Mouse (Mus musculus) testis, adult 2 months (tissue): ENCODE data around the gene Ccdc171. TPM values are rescaled to one million over a fixed set of nuclear protein-coding genes. Genes with fewer than 3 reads are reported as not detected.
"Not testable (repeated sequence)": the region's sequence is repeated elsewhere in the genome, so short reads cannot be mapped to it uniquely, and the experiment has no call there.

Source experiments
- H3K27ac ChIP-seq: fragments of 200-500 bp; 2 replicates; pipeline ENCODE4 v1.5.1; 2012; ENCODE audit warnings: low read depth, low read length; ENCODE audit not compliant: control insufficient read depth, insufficient read depth
- H3K27me3 ChIP-seq: fragments of 200-500 bp; 2 replicates; pipeline ENCODE4 v1.6.1; 2012; ENCODE audit warnings: mild to moderate bottlenecking, low read length, moderate library complexity; ENCODE audit not compliant: control insufficient read depth, insufficient read depth
- H3K36me3 ChIP-seq: fragments of 200-500 bp; 2 replicates; pipeline ENCODE4 v1.6.1; 2012; ENCODE audit warnings: mild to moderate bottlenecking, low read length; ENCODE audit not compliant: control insufficient read depth, insufficient read depth
- H3K4me1 ChIP-seq: fragments of 200-500 bp; 2 replicates; pipeline ENCODE4 v1.6.1; 2012; ENCODE audit warnings: low read length; ENCODE audit not compliant: control insufficient read depth, insufficient read depth
- H3K4me3 ChIP-seq: fragments of 200-500 bp; 2 replicates; pipeline ENCODE4 v1.5.1; 2012; ENCODE audit warnings: low read depth, mild to moderate bottlenecking, low read length, moderate library complexity, mixed read lengths; ENCODE audit not compliant: control insufficient read depth
- CTCF ChIP-seq: fragments of 200-500 bp; IDR thresholded peaks from 2 replicates; pipeline ENCODE4 v1.5.1; 2012; ENCODE audit warnings: low read depth, mild to moderate bottlenecking, inconsistent platforms, low read length, moderate library complexity; ENCODE audit not compliant: control insufficient read depth, insufficient read depth, insufficient replicate concordance
- POLR2A ChIP-seq: fragments of 200-500 bp; IDR thresholded peaks from 2 replicates; pipeline ENCODE4 v1.6.1; 2012; ENCODE audit warnings: low read depth, mild to moderate bottlenecking, inconsistent platforms, low read length, moderate library complexity; ENCODE audit not compliant: control insufficient read depth
- polyA plus RNA-seq: library from polyadenylated mRNA; depleted of rRNA; stranded (reverse); fragments of >200 nt; gene quantifications from 2 replicates; pipeline ENCODE4 v1.2.3, GENCODE M21; 2012

The Ccdc171 gene
- polyA plus RNA-seq, 1 experiment = 17.0 TPM

GRCm38 (mm10) chr4:83596486-83596885 lies 71.1 kb downstream of the Ccdc171 start:
- no peaks in the 10 kb centered on the region for H3K36me3 ChIP-seq
- no peaks in the 10 kb centered on the region for H3K27me3 ChIP-seq
- TF ChIP-seq POLR2A = no peak
- no peak for TF ChIP-seq CTCF
- H3K27ac ChIP-seq = no peak overlapping the region
- no peaks in the 10 kb centered on the region for H3K4me1 ChIP-seq
- H3K4me3 ChIP-seq = no peak overlapping the region

GRCm38 (mm10) chr4:83611111-83611510 lies 85.8 kb downstream of the Ccdc171 start:
- H3K4me1 ChIP-seq = no peaks in the 10 kb centered on the region
- TF ChIP-seq POLR2A (no peak), CTCF (no peak)

GRCm38 (mm10) chr4:83623021-83623711 lies 97.8 kb downstream of the Ccdc171 start:
- not testable (repeated sequence) for H3K27ac ChIP-seq, H3K4me1 ChIP-seq, H3K27me3 ChIP-seq, H3K36me3 ChIP-seq, H3K4me3 ChIP-seq

More at GRCm38 (mm10) chr4:83611111-83611510, 85.8 kb downstream of the Ccdc171 start:
- no peaks in the 10 kb centered on the region for H3K27me3 ChIP-seq
- no peak overlapping the region for H3K4me3 ChIP-seq
- peaks cover 2% of the 10 kb centered on the region; the same call in 1 of the 2 replicates for H3K36me3 ChIP-seq
- H3K27ac ChIP-seq = no peak overlapping the region

DNA sequence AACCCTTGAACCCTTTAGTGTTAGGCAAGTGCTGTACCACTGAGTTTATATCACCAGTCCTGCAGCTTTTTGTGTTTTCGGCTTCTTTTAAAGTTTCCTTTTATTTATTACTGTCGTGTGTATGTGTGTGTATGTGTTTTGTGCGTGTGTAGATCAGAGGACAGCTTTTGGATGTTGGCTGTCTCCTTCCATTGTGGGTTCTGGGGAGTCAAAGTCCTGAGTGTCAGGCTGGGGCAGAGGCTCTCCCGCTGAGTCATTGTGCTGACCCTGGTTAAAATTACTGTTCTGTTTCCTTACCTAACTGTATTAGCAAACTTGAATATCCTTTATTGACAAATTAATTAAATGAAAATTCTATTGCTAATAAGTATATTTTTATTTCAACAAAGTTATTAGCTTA lies 98.4 kb downstream of the Ccdc171 start:
- H3K36me3 ChIP-seq = no peaks in the 10 kb centered on the region
- peaks cover 3% of the 10 kb centered on the region for H3K4me1 ChIP-seq
- TF ChIP-seq POLR2A = no peak
- no peak for TF ChIP-seq CTCF
- H3K27ac ChIP-seq = no peak overlapping the region
- H3K4me3 ChIP-seq = no peak overlapping the region
- no peaks in the 10 kb centered on the region for H3K27me3 ChIP-seq

GRCm38 (mm10) chr4:83651453-83651852 lies 126.1 kb downstream of the Ccdc171 start:
- no peaks in the 10 kb centered on the region for H3K36me3 ChIP-seq
- TF ChIP-seq CTCF = no peak
- TF ChIP-seq POLR2A = no peak
- no peaks in the 10 kb centered on the region for H3K27me3 ChIP-seq
- no peak overlapping the region for H3K4me3 ChIP-seq
- no peak overlapping the region for H3K27ac ChIP-seq
- 0 out of 2 replicates have a peak, but pooled peaks cover under 1% of the 10 kb centered on the region for H3K4me1 ChIP-seq

DNA sequence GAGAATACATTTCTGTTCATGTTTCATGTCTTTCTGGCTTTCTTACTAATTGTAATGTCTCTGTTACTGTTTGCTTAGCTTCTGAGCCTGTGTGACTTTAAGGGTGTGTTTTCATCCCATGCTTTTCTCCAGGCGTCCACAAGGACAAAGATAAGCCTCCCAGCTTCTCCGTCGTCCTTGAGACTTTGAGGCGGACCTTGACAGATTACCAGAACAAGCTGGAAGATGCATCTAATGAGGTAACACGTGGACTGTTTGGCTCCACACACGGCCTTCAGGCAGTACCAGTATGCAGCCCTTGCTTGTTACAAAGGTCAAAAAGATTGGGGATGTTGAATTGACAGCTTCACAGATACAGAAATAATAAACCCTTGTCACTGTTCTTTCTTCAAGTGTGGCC lies 130.1 kb downstream of the Ccdc171 start:
- Histone ChIP-seq H3K4me1 (peaks cover 4% of the 10 kb centered on the region), H3K27me3 (no peaks in the 10 kb centered on the region), H3K27ac (no peak overlapping the region), H3K4me3 (no peak overlapping the region), H3K36me3 (no peaks in the 10 kb centered on the region)
- TF ChIP-seq POLR2A (no peak), CTCF (no peak)

DNA sequence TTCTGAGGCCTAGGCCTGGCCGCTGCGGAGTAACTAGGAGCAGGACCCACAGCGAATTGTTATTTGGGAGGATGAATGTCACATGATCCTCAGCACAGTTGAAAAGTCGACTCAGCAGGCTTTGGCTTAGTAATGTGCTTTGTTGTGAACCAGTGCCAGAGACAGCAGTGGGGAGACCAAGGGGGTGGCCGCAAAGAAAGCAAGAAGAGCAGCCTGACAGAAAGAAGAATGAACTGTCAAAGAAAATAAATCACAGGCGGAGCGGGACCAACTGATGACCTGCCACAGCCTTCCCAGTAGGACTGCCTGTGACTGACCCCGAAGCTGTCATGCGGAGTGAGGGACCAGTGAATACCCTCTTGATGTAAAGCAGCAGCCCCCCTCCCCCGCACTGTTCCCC lies 131.2 kb downstream of the Ccdc171 start:
- no peak overlapping the region for H3K4me3 ChIP-seq
- H3K36me3 ChIP-seq = no peaks in the 10 kb centered on the region
- no peaks in the 10 kb centered on the region for H3K27me3 ChIP-seq
- peak overlapping the region; percentile 61 for H3K27ac ChIP-seq
- TF ChIP-seq CTCF = no peak
- no peak for TF ChIP-seq POLR2A
- H3K4me1 ChIP-seq = peaks cover 4% of the 10 kb centered on the region
